Mouse (Mus musculus): Measurements from ENCODE around the gene Grm1. TPM values are rescaled to one million over a fixed set of nuclear protein-coding genes. Genes with fewer than 3 reads are reported as not detected.

Grm1 gene
- total RNA-seq, 1 experiment from 2014 or later = not detected

GRCm38 (mm10) chr10:10964490-10965150, 117.5 kb downstream of the Grm1 start:
- DNase-seq = peak; percentile 5

GRCm38 (mm10) chr10:10950557-10950956, 131.6 kb downstream of the Grm1 start:
- no peak for DNase-seq

GRCm38 (mm10) chr10:10949172-10949571, 133.0 kb downstream of the Grm1 start:
- no peak for DNase-seq

GRCm38 (mm10) chr10:10947531-10947930, 134.6 kb downstream of the Grm1 start:
- no peak for DNase-seq

- DNase-seq = no peak
These were observed 138.2 kb downstream of the Grm1 start for GRCm38 (mm10) chr10:10944003-10944402.

GRCm38 (mm10) chr10:10942248-10942647, 139.9 kb downstream of the Grm1 start:
- no peak for DNase-seq

GRCm38 (mm10) chr10:10935806-10936205, 146.3 kb downstream of the Grm1 start:
- no peak for DNase-seq

- no peak for DNase-seq
These were observed 152.5 kb downstream of the Grm1 start for GRCm38 (mm10) chr10:10929672-10930071.

GRCm38 (mm10) chr10:10928798-10929366, 153.3 kb downstream of the Grm1 start:
- DNase-seq = no peak

GRCm38 (mm10) chr10:10917857-10918399, 164.2 kb downstream of the Grm1 start:
- DNase-seq = no peak

GRCm38 (mm10) chr10:10913621-10914020, 168.5 kb downstream of the Grm1 start:
- DNase-seq = no peak

GRCm38 (mm10) chr10:10890221-10890620, 191.9 kb downstream of the Grm1 start:
- DNase-seq = no peak

GRCm38 (mm10) chr10:10888521-10888920, 193.6 kb downstream of the Grm1 start:
- DNase-seq = no peak

- DNase-seq = no peak
These were observed 197.2 kb downstream of the Grm1 start for GRCm38 (mm10) chr10:10884992-10885391.

- DNase-seq = no peak
These were observed 210.0 kb downstream of the Grm1 start for GRCm38 (mm10) chr10:10872142-10872541.

- DNase-seq = no peak
These were observed 211.9 kb downstream of the Grm1 start for GRCm38 (mm10) chr10:10870271-10870670.

- no peak for DNase-seq
These were observed 215.9 kb downstream of the Grm1 start for GRCm38 (mm10) chr10:10866278-10866677.

- DNase-seq = no peak
These were observed 217.4 kb downstream of the Grm1 start for GRCm38 (mm10) chr10:10864759-10865158.

- DNase-seq = no peak
These were observed 234.5 kb downstream of the Grm1 start for GRCm38 (mm10) chr10:10847376-10848286.

GRCm38 (mm10) chr10:10845059-10845685, 237.0 kb downstream of the Grm1 start:
- DNase-seq = no peak

GRCm38 (mm10) chr10:10835406-10835805, 246.8 kb downstream of the Grm1 start:
- no peak for DNase-seq

- DNase-seq = no peak
These were observed 247.3 kb downstream of the Grm1 start for GRCm38 (mm10) chr10:10834828-10835227.

Data from adrenal gland, postnatal 14 days (tissue).